Mouse (Mus musculus): Measurements from ENCODE around the gene Zyg11a. TPM values are rescaled to one million over a fixed set of nuclear protein-coding genes. Genes with fewer than 3 reads are reported as not detected.
"Not testable (repeated sequence)": the region's sequence is repeated elsewhere in the genome, so short reads cannot be mapped to it uniquely, and the experiment has no call there.

The Zyg11a gene
- polyA plus RNA-seq, 1 experiment from 2014 or later, result not detected

- H3K36me3 ChIP-seq, result no peaks in the 10 kb centered on the region
- no peak for DNase-seq (ENCODE audit: low spot score)
- no peaks in the 10 kb centered on the region for H3K9me3 ChIP-seq
- WGBS, result 82% methylated on average over 2 of the region's 2 CpGs
- H3K27me3 ChIP-seq (ENCODE audit: insufficient read depth, poor library complexity, severe bottlenecking), result no peaks in the 10 kb centered on the region
- H3K27ac ChIP-seq, result no peak overlapping the region
- 0 out of 2 replicates have a peak, but pooled peaks cover 4% of the 10 kb centered on the region for H3K4me1 ChIP-seq
- H3K4me3 ChIP-seq, result no peak overlapping the region
Observed at GRCm38 (mm10) chr4:108192821-108193323, 25.0 kb downstream of the Zyg11a start.

- H3K27ac ChIP-seq, result no peak overlapping the region
- H3K36me3 ChIP-seq, result no peaks in the 10 kb centered on the region
- H3K9me3 ChIP-seq, result no peaks in the 10 kb centered on the region
- H3K4me3 ChIP-seq, result no peak overlapping the region
- WGBS, result 58% methylated on average over 1 of the region's 1 CpGs
- no peak for DNase-seq (ENCODE audit: low spot score)
- H3K4me1 ChIP-seq, result no peaks in the 10 kb centered on the region
- H3K27me3 ChIP-seq (ENCODE audit: insufficient read depth, poor library complexity, severe bottlenecking), result no peaks in the 10 kb centered on the region
Observed at GRCm38 (mm10) chr4:108182278-108182677, 35.6 kb downstream of the Zyg11a start.

GRCm38 (mm10) chr4:108168056-108168455 is 49.8 kb downstream of the Zyg11a start:
- no peaks in the 10 kb centered on the region for H3K9me3 ChIP-seq
- 81% methylated on average over 6 of the region's 6 CpGs for WGBS

GRCm38 (mm10) chr4:108166874-108167273 is 51.0 kb downstream of the Zyg11a start:
- Histone ChIP-seq H3K27me3 (ENCODE audit: insufficient read depth, poor library complexity, severe bottlenecking) (peaks cover 19% of the 10 kb centered on the region; the same call in 1 of the 2 replicates), H3K4me1 (peaks cover 10% of the 10 kb centered on the region), H3K27ac (no peak overlapping the region), H3K9me3 (no peaks in the 10 kb centered on the region), H3K36me3 (peaks cover 7% of the 10 kb centered on the region; the same call in 1 of the 2 replicates), H3K4me3 (no peak overlapping the region)
- no peak for DNase-seq (ENCODE audit: low spot score)
- 74% methylated on average over 4 of the region's 4 CpGs for WGBS

More at GRCm38 (mm10) chr4:108168056-108168455, 49.8 kb downstream of the Zyg11a start:
- DNase-seq (ENCODE audit: low spot score), result no peak
- Histone ChIP-seq H3K4me3 (no peak overlapping the region), H3K36me3 (peaks cover 7% of the 10 kb centered on the region; the same call in 1 of the 2 replicates), H3K4me1 (peaks cover 10% of the 10 kb centered on the region), H3K27me3 (ENCODE audit: insufficient read depth, poor library complexity, severe bottlenecking) (peaks cover 19% of the 10 kb centered on the region; the same call in 1 of the 2 replicates), H3K27ac (no peak overlapping the region)

- peak within 1 kb of the TSS; percentile 85 for H3K27ac ChIP-seq
- peak within 1 kb of the TSS; percentile 81 for H3K4me3 ChIP-seq
- under 1% methylated on average over 43 of the region's 43 CpGs for WGBS
- H3K4me1 ChIP-seq, result peaks cover 10% of the 10 kb centered on the region
- DNase-seq (ENCODE audit: low spot score), result peak; percentile 87
- H3K27me3 ChIP-seq (ENCODE audit: insufficient read depth, poor library complexity, severe bottlenecking), result peaks cover 19% of the 10 kb centered on the region; the same call in 1 of the 2 replicates
- H3K9me3 ChIP-seq, result no peaks in the 10 kb centered on the region
- no peaks in the 10 kb centered on the region for H3K36me3 ChIP-seq
Observed at GRCm38 (mm10) chr4:108165152-108165895, 52.5 kb downstream of the Zyg11a start, which contains the start of gene Echdc2. TSS of gene Echdc2 (plus strand) at chr4:108165437.

- Histone ChIP-seq H3K27me3 (ENCODE audit: insufficient read depth, poor library complexity, severe bottlenecking) (peaks cover 19% of the 10 kb centered on the region; the same call in 1 of the 2 replicates), H3K36me3 (no peaks in the 10 kb centered on the region), H3K4me1 (peaks cover 10% of the 10 kb centered on the region), H3K9me3 (no peaks in the 10 kb centered on the region), H3K27ac (no peak overlapping the region), H3K4me3 (no peak overlapping the region)
- no peak for DNase-seq (ENCODE audit: low spot score)
- WGBS, result 80% methylated on average over 3 of the region's 3 CpGs
Observed at GRCm38 (mm10) chr4:108163291-108163690, 54.6 kb downstream of the Zyg11a start.

- no peaks in the 10 kb centered on the region for H3K9me3 ChIP-seq
- peaks cover 10% of the 10 kb centered on the region for H3K4me1 ChIP-seq
- H3K36me3 ChIP-seq, result no peaks in the 10 kb centered on the region
- DNase-seq (ENCODE audit: low spot score), result no peak
- no peak overlapping the region for H3K4me3 ChIP-seq
- 82% methylated on average over 8 of the region's 8 CpGs for WGBS
- H3K27ac ChIP-seq, result no peak overlapping the region
- peaks cover 19% of the 10 kb centered on the region; the same call in 1 of the 2 replicates for H3K27me3 ChIP-seq (ENCODE audit: insufficient read depth, poor library complexity, severe bottlenecking)
Observed at GRCm38 (mm10) chr4:108161936-108162335, 55.9 kb downstream of the Zyg11a start.

- H3K27me3 ChIP-seq (ENCODE audit: insufficient read depth, poor library complexity, severe bottlenecking); H3K4me3 ChIP-seq; H3K36me3 ChIP-seq; H3K27ac ChIP-seq; H3K9me3 ChIP-seq; DNase-seq (ENCODE audit: low spot score); H3K4me1 ChIP-seq: not testable (repeated sequence)
- WGBS, result 78% methylated on average over 1 of the region's 1 CpGs
Observed at GRCm38 (mm10) chr4:108155141-108155540, 62.7 kb downstream of the Zyg11a start.

- 34% methylated on average over 3 of the region's 3 CpGs for WGBS
- H3K27me3 ChIP-seq (ENCODE audit: insufficient read depth, poor library complexity, severe bottlenecking); H3K27ac ChIP-seq; H3K9me3 ChIP-seq; H3K4me3 ChIP-seq; H3K4me1 ChIP-seq; DNase-seq (ENCODE audit: low spot score); H3K36me3 ChIP-seq: not testable (repeated sequence)
Observed at GRCm38 (mm10) chr4:108145554-108145953, 72.3 kb downstream of the Zyg11a start.

- WGBS, result 87% methylated on average over 1 of the region's 1 CpGs
- H3K27me3 ChIP-seq (ENCODE audit: insufficient read depth, poor library complexity, severe bottlenecking), result no peaks in the 10 kb centered on the region
- H3K4me1 ChIP-seq, result no peaks in the 10 kb centered on the region
- no peak within 1 kb of the TSS for H3K27ac ChIP-seq
- H3K9me3 ChIP-seq, result no peaks in the 10 kb centered on the region
- DNase-seq (ENCODE audit: low spot score), result no peak
- H3K36me3 ChIP-seq, result no peaks in the 10 kb centered on the region
- H3K4me3 ChIP-seq, result no peak within 1 kb of the TSS
Observed at GRCm38 (mm10) chr4:108144880-108145279, 73.0 kb downstream of the Zyg11a start, which contains the start of gene Scp2. TSS of gene Scp2 (minus strand) at chr4:108144998.

GRCm38 (mm10) chr4:108143778-108144177 is 74.1 kb downstream of the Zyg11a start:
- Histone ChIP-seq H3K4me3 (no peak overlapping the region), H3K27me3 (ENCODE audit: insufficient read depth, poor library complexity, severe bottlenecking) (no peaks in the 10 kb centered on the region), H3K27ac (no peak overlapping the region), H3K4me1 (no peaks in the 10 kb centered on the region), H3K9me3 (no peaks in the 10 kb centered on the region), H3K36me3 (no peaks in the 10 kb centered on the region)
- no peak for DNase-seq (ENCODE audit: low spot score)

GRCm38 (mm10) chr4:108143178-108143577 is 74.7 kb downstream of the Zyg11a start:
- 77% methylated on average over 2 of the region's 2 CpGs for WGBS
- not testable (repeated sequence) for H3K4me1 ChIP-seq; DNase-seq (ENCODE audit: low spot score)

GRCm38 (mm10) chr4:108136938-108137337 is 80.9 kb downstream of the Zyg11a start:
- 76% methylated on average over 5 of the region's 5 CpGs for WGBS
- Histone ChIP-seq H3K27ac (no peak overlapping the region), H3K4me3 (no peak overlapping the region), H3K36me3 (no peaks in the 10 kb centered on the region), H3K4me1 (no peaks in the 10 kb centered on the region), H3K9me3 (no peaks in the 10 kb centered on the region), H3K27me3 (ENCODE audit: insufficient read depth, poor library complexity, severe bottlenecking) (no peaks in the 10 kb centered on the region)
- no peak for DNase-seq (ENCODE audit: low spot score)

More at GRCm38 (mm10) chr4:108143178-108143577, 74.7 kb downstream of the Zyg11a start:
- not testable (repeated sequence) for H3K27ac ChIP-seq; H3K36me3 ChIP-seq; H3K27me3 ChIP-seq (ENCODE audit: insufficient read depth, poor library complexity, severe bottlenecking); H3K9me3 ChIP-seq; H3K4me3 ChIP-seq

Data from heart, embryonic 10.5 days (tissue).